Mouse (Mus musculus) spleen, adult 2 months (tissue): Measurements from ENCODE around the gene Pkp3.

ENCODE experiments used
- CTCF ChIP-seq: fragments of 200-500 bp; IDR thresholded peaks from 2 replicates; pipeline ENCODE4 v1.5.1; 2011; ENCODE audit warnings: mild to moderate bottlenecking, inconsistent platforms; ENCODE audit not compliant: insufficient read depth, insufficient read length, insufficient replicate concordance; ENCODE audit errors: extremely low read depth
- POLR2A ChIP-seq: fragments of 200-500 bp; IDR thresholded peaks from 2 replicates; pipeline ENCODE4 v1.6.1; 2011; ENCODE audit warnings: low read depth, low read length, inconsistent platforms

- TF ChIP-seq CTCF (no peak), POLR2A (no peak)
Measured at GRCm38 (mm10) chr7:141077841-141078240, at the start of gene Pkp3.
